Mouse (Mus musculus) testis, adult 2 months (tissue): Measurements from ENCODE around the gene Gabra6.

Experiments
- CTCF ChIP-seq: fragments of 200-500 bp; IDR thresholded peaks from 2 replicates; pipeline ENCODE4 v1.5.1; 2012; ENCODE audit warnings: low read depth, mild to moderate bottlenecking, inconsistent platforms, low read length, moderate library complexity; ENCODE audit not compliant: control insufficient read depth, insufficient read depth, insufficient replicate concordance
- POLR2A ChIP-seq: fragments of 200-500 bp; IDR thresholded peaks from 2 replicates; pipeline ENCODE4 v1.6.1; 2012; ENCODE audit warnings: low read depth, mild to moderate bottlenecking, inconsistent platforms, low read length, moderate library complexity; ENCODE audit not compliant: control insufficient read depth

DNA sequence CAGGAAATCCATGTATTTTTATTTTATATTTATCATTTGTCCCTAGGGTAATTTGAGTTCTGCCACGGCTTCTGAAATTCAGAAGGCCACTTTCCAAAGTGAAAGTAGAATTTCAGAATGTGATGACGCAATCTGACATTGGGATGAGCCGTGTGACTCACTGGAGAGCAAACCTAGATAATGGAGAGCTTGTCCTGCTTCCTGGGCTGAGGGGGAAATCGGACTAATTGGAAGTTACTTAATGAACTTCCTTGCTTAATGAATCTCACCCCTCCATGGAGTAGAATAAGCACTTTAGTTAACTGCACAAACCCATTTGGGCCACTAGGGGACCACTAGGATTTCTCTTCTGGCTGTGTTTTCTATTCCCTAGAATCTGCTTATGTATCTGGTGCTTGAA is 5.4 kb upstream of the Gabra6 start:
- TF ChIP-seq CTCF, result no peak
- TF ChIP-seq POLR2A, result no peak
